Mouse (Mus musculus) right cerebral cortex, adult 18-20 months (tissue): ENCODE measurements at regions not wholly inside any gene's neighbourhood (a gene's known extent, or its start where the extent isn't known, plus 50 kb on each side); places are given as distances from the start of the nearest gene placed in this dataset.
A peak's percentile ranks its signal among the peaks of the same experiment; 100 is the strongest.

Experiments used
- DNase-seq: peaks from one replicate; pipeline ENCODE4 v3.0.0; 2022; ENCODE audit warnings: mixed read lengths

GRCm38 (mm10) chr6:78228883-78229282 lies 141.6 kb upstream of the Reg3b start:
- DNase-seq, result no peak

GRCm38 (mm10) chr6:78244404-78244803 lies 126.1 kb upstream of the Reg3b start:
- DNase-seq, result no peak

GRCm38 (mm10) chr6:78245010-78245409 lies 125.4 kb upstream of the Reg3b start:
- no peak for DNase-seq

- DNase-seq, result no peak
These were observed 120.4 kb upstream of the Reg3b start for GRCm38 (mm10) chr6:78250053-78250452.

- DNase-seq, result no peak
These were observed 119.9 kb upstream of the Reg3b start for GRCm38 (mm10) chr6:78250541-78250940.

GRCm38 (mm10) chr6:78271879-78272546 lies 98.4 kb upstream of the Reg3b start:
- no peak for DNase-seq

- DNase-seq, result peak; percentile 12
These were observed 92.3 kb upstream of the Reg3b start for GRCm38 (mm10) chr6:78277993-78278715.

- peak; percentile 72 for DNase-seq
These were observed 89.9 kb upstream of the Reg3b start for GRCm38 (mm10) chr6:78280541-78280940.

- no peak for DNase-seq
These were observed 75.8 kb upstream of the Reg3b start for GRCm38 (mm10) chr6:78294647-78295046.

- no peak for DNase-seq
These were observed 67.2 kb upstream of the Reg3b start for GRCm38 (mm10) chr6:78303187-78303740.
